Mouse (Mus musculus): ENCODE results near the gene Carm1. TPM values are rescaled to one million over a fixed set of nuclear protein-coding genes. Genes with fewer than 3 reads are reported as not detected.

The Carm1 gene
- polyA plus RNA-seq, 1 experiment from 2014 or later, result 78.9 TPM

DNA sequence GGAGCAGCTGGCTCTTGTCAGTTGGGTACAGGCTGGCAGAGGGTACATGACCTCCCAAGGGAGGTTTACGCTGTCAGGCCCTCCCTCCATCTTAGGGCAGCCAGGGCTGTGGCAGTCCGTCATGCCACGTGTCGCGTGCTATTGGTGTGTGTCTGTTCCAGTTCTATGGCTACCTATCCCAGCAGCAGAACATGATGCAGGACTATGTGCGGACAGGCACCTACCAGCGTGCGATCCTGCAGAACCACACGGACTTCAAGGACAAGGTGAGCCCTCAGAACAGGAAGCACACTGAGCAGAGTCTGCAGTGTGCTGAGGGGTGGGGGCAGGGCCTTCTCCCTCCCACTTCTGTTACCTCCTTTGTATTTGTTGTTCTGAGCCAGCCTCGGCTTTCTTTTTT is 28.6 kb downstream of the Carm1 start:
- no peak for ATAC-seq (ENCODE audit: insufficient number of reproducible peaks, low FRiP score, low TSS enrichment, low read depth)

DNA sequence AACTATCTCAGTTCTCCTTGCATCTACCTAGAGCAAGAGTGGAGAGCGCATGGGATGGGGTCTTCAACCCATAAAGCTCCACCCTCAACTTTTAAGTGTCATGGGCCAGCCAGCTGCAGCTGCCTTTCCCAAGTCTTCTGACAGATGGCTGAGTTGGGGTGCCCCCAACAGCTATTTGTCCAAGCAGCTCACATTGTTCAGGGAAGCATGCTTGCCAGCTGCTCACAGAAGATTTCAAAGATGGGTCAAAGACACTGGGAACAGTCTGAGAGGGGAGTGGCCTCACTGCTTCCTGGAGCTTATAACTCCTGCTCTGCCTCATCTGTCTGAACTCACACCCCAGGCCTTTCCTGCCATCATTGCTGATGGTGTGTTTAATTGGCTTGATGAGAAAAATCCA is 29.6 kb downstream of the Carm1 start:
- Histone ChIP-seq H3K9me3 (ENCODE audit: control insufficient read depth, low read length) (no peaks in the 10 kb centered on the region), H3K4me2 (ENCODE audit: low read depth, severe bottlenecking) (no peak overlapping the region), H3K4me1 (ENCODE audit: control insufficient read depth, insufficient read depth, low read length) (no peaks in the 10 kb centered on the region), H3K36me3 (ENCODE audit: control insufficient read depth, insufficient read depth, low read length) (peaks cover 40% of the 10 kb centered on the region), H3K27me3 (ENCODE audit: control insufficient read depth, insufficient read depth, low read length) (no peaks in the 10 kb centered on the region), H3K9ac (ENCODE audit: low read length) (no peak overlapping the region), H3K27ac (replicated peaks; ENCODE audit: low read depth, low read length) (no peak overlapping the region), H3K4me3 (ENCODE audit: low read depth, low read length) (no peak overlapping the region)
- WGBS, result 91% methylated on average over 1 of the region's 1 CpGs
- DNase-seq (ENCODE audit: low spot score) (no peak), ATAC-seq (ENCODE audit: insufficient number of reproducible peaks, low FRiP score, low TSS enrichment, low read depth) (no peak)

More for the DNA sequence above, 28.6 kb downstream of the Carm1 start:
- Histone ChIP-seq H3K4me1 (ENCODE audit: control insufficient read depth, insufficient read depth, low read length) (no peaks in the 10 kb centered on the region), H3K27me3 (ENCODE audit: control insufficient read depth, insufficient read depth, low read length) (no peaks in the 10 kb centered on the region), H3K36me3 (ENCODE audit: control insufficient read depth, insufficient read depth, low read length) (peaks cover 37% of the 10 kb centered on the region), H3K9me3 (ENCODE audit: control insufficient read depth, low read length) (no peaks in the 10 kb centered on the region), H3K4me2 (ENCODE audit: low read depth, severe bottlenecking) (no peak overlapping the region), H3K4me3 (ENCODE audit: low read depth, low read length) (no peak overlapping the region), H3K9ac (ENCODE audit: low read length) (no peak overlapping the region), H3K27ac (replicated peaks; ENCODE audit: low read depth, low read length) (no peak overlapping the region)
- WGBS, result 94% methylated on average over 10 of the region's 10 CpGs
- DNase-seq (ENCODE audit: low spot score), result no peak

DNA sequence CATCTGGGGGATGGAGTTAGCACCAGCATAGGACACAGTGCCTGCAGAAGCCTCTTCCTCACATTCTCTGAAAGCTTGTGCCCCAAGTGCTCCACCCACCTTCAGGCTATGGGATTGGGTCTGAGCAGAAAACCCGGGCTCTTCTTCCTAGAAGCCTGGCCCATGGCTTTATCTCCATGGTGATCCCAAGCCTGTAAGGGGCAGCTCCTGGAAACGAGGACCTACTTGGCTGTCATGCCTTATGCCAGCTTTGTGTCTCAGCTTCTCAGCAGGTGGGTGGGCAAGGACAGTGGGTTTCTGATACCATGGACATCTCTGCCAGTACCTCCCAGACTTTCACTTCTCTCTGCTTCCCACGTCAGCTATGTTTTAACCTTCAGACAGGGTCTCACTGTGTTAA is 31.5 kb downstream of the Carm1 start:
- H3K9me3 ChIP-seq (ENCODE audit: control insufficient read depth, low read length), result no peaks in the 10 kb centered on the region
- H3K4me2 ChIP-seq (ENCODE audit: low read depth, severe bottlenecking), result no peak overlapping the region
- WGBS, result 85% methylated on average over 3 of the region's 3 CpGs
- H3K27me3 ChIP-seq (ENCODE audit: control insufficient read depth, insufficient read depth, low read length), result no peaks in the 10 kb centered on the region
- H3K4me1 ChIP-seq (ENCODE audit: control insufficient read depth, insufficient read depth, low read length), result no peaks in the 10 kb centered on the region
- peaks cover 41% of the 10 kb centered on the region for H3K36me3 ChIP-seq (ENCODE audit: control insufficient read depth, insufficient read depth, low read length)
- H3K27ac ChIP-seq (replicated peaks; ENCODE audit: low read depth, low read length), result no peak overlapping the region
- H3K4me3 ChIP-seq (ENCODE audit: low read depth, low read length), result no peak overlapping the region
- H3K9ac ChIP-seq (ENCODE audit: low read length), result no peak overlapping the region
- DNase-seq (ENCODE audit: low spot score) (no peak), ATAC-seq (ENCODE audit: insufficient number of reproducible peaks, low FRiP score, low TSS enrichment, low read depth) (no peak)

DNA sequence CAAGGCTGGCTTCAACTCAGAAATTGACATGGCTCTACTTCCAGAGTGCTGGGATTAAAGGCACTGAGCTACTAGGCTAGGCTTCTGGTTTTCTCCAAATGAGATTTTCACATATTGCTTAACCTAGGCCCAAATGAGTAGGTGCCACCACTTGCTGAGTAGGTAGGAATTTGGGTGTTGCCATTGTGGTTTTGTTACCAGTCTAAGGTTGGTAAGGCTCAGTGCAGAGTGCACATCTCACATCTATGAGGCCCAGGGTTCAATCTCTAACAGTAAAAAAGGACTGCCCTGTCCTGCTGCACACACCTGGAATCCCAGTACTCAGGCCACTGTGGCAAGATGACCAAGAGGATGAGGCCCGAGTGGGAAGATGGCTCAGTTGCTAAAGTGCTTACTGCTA is 38.7 kb downstream of the Carm1 start:
- Histone ChIP-seq H3K36me3 (ENCODE audit: control insufficient read depth, insufficient read depth, low read length) (peaks cover 49% of the 10 kb centered on the region), H3K4me3 (ENCODE audit: low read depth, low read length) (no peak overlapping the region), H3K4me2 (ENCODE audit: low read depth, severe bottlenecking) (no peak overlapping the region), H3K27me3 (ENCODE audit: control insufficient read depth, insufficient read depth, low read length) (no peaks in the 10 kb centered on the region), H3K4me1 (ENCODE audit: control insufficient read depth, insufficient read depth, low read length) (no peaks in the 10 kb centered on the region), H3K27ac (replicated peaks; ENCODE audit: low read depth, low read length) (no peak overlapping the region), H3K9ac (ENCODE audit: low read length) (no peak overlapping the region), H3K9me3 (ENCODE audit: control insufficient read depth, low read length) (no peaks in the 10 kb centered on the region)
- 93% methylated on average over 1 of the region's 1 CpGs for WGBS
- DNase-seq (ENCODE audit: low spot score) (no peak), ATAC-seq (ENCODE audit: insufficient number of reproducible peaks, low FRiP score, low TSS enrichment, low read depth) (no peak)

DNA sequence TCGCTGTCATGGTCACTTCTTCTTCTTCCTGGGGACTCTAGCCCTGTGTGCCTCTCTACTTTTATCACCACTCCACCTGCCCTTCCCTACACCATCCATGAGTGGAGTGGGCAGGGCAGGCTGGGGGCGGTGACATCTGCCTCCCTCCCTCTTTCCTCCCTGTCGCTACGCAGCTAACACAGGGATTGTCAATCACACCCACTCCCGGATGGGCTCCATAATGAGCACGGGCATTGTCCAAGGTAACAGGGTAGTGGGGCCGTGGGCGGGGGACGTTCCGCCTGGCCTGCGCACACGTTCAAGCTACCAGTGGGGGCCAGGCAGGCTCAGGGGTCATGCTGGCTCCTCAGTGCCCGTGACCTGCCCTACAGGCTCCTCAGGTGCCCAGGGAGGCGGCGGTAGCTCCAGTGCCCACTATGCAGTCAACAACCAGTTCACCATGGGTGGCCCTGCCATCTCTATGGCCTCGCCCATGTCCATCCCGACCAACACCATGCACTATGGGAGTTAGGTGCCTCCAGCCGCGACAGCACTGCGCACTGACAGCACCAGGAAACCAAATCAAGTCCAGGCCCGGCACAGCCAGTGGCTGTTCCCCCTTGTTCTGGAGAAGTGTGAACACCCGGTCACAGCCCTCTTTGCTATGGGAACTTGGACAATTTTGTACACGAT is 41.1 kb downstream of the Carm1 start:
- no peak overlapping the region for H3K4me2 ChIP-seq (ENCODE audit: low read depth, severe bottlenecking)
- H3K27me3 ChIP-seq (ENCODE audit: control insufficient read depth, insufficient read depth, low read length), result no peaks in the 10 kb centered on the region
- H3K36me3 ChIP-seq (ENCODE audit: control insufficient read depth, insufficient read depth, low read length), result peaks cover 40% of the 10 kb centered on the region
- H3K4me1 ChIP-seq (ENCODE audit: control insufficient read depth, insufficient read depth, low read length), result peaks cover 6% of the 10 kb centered on the region
- no peak overlapping the region for H3K27ac ChIP-seq (replicated peaks; ENCODE audit: low read depth, low read length)
- no peak for DNase-seq (ENCODE audit: low spot score)
- no peaks in the 10 kb centered on the region for H3K9me3 ChIP-seq (ENCODE audit: control insufficient read depth, low read length)
- H3K9ac ChIP-seq (ENCODE audit: low read length), result no peak overlapping the region
- no peak for ATAC-seq (ENCODE audit: insufficient number of reproducible peaks, low FRiP score, low TSS enrichment, low read depth)
- WGBS, result 89% methylated on average over 23 of the region's 23 CpGs
- H3K4me3 ChIP-seq (ENCODE audit: low read depth, low read length), result no peak overlapping the region

DNA sequence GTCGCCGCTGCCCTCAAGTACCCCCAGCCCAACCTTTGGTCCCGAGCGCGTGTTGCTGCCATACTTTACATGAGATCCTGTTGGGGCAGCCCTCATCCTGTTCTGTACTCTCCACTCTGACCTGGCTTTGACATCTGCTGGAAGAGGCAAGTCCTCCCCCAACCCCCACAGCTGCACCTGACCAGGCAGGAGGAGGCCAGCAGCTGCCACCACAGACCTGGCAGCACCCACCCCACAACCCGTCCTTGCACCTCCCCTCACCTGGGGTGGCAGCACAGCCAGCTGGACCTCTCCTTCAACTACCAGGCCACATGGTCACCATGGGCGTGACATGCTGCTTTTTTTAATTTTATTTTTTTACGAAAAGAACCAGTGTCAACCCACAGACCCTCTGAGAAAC is 41.7 kb downstream of the Carm1 start:
- no peaks in the 10 kb centered on the region for H3K9me3 ChIP-seq (ENCODE audit: control insufficient read depth, low read length)
- H3K4me2 ChIP-seq (ENCODE audit: low read depth, severe bottlenecking), result no peak overlapping the region
- no peak overlapping the region for H3K4me3 ChIP-seq (ENCODE audit: low read depth, low read length)
- DNase-seq (ENCODE audit: low spot score), result no peak
- no peaks in the 10 kb centered on the region for H3K27me3 ChIP-seq (ENCODE audit: control insufficient read depth, insufficient read depth, low read length)
- peaks cover 6% of the 10 kb centered on the region for H3K4me1 ChIP-seq (ENCODE audit: control insufficient read depth, insufficient read depth, low read length)
- 89% methylated on average over 8 of the region's 8 CpGs for WGBS
- H3K27ac ChIP-seq (replicated peaks; ENCODE audit: low read depth, low read length), result no peak overlapping the region
- H3K9ac ChIP-seq (ENCODE audit: low read length), result no peak overlapping the region
- ATAC-seq (ENCODE audit: insufficient number of reproducible peaks, low FRiP score, low TSS enrichment, low read depth), result no peak
- peaks cover 36% of the 10 kb centered on the region for H3K36me3 ChIP-seq (ENCODE audit: control insufficient read depth, insufficient read depth, low read length)

DNA sequence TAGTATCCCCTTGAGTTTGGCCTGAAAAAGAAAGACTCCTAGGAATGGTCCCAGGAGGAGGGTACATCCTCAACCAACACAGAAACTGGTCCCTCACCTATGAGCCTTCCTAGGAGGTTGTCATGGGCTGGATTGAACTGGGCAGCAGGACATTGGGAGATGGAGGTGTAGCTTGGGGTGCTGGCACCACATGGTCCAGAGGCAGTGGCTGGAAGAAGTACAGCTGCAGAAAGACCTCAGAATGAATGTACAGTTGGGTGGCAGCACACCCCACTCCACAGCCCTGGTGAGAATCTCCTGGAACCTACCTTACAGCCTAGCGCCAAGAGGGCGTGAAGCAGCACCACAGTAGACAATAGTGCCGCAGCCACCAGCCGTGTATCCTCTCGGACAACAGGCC is 42.8 kb downstream of the Carm1 start:
- DNase-seq (ENCODE audit: low spot score) (no peak), ATAC-seq (ENCODE audit: insufficient number of reproducible peaks, low FRiP score, low TSS enrichment, low read depth) (no peak)
- peaks cover 32% of the 10 kb centered on the region for H3K36me3 ChIP-seq (ENCODE audit: control insufficient read depth, insufficient read depth, low read length)
- WGBS, result 94% methylated on average over 5 of the region's 5 CpGs
- no peak overlapping the region for H3K4me2 ChIP-seq (ENCODE audit: low read depth, severe bottlenecking)
- H3K9ac ChIP-seq (ENCODE audit: low read length), result no peak overlapping the region
- H3K4me1 ChIP-seq (ENCODE audit: control insufficient read depth, insufficient read depth, low read length), result peaks cover 11% of the 10 kb centered on the region
- H3K9me3 ChIP-seq (ENCODE audit: control insufficient read depth, low read length), result no peaks in the 10 kb centered on the region
- H3K27ac ChIP-seq (replicated peaks; ENCODE audit: low read depth, low read length), result no peak overlapping the region
- no peak overlapping the region for H3K4me3 ChIP-seq (ENCODE audit: low read depth, low read length)
- no peaks in the 10 kb centered on the region for H3K27me3 ChIP-seq (ENCODE audit: control insufficient read depth, insufficient read depth, low read length)

DNA sequence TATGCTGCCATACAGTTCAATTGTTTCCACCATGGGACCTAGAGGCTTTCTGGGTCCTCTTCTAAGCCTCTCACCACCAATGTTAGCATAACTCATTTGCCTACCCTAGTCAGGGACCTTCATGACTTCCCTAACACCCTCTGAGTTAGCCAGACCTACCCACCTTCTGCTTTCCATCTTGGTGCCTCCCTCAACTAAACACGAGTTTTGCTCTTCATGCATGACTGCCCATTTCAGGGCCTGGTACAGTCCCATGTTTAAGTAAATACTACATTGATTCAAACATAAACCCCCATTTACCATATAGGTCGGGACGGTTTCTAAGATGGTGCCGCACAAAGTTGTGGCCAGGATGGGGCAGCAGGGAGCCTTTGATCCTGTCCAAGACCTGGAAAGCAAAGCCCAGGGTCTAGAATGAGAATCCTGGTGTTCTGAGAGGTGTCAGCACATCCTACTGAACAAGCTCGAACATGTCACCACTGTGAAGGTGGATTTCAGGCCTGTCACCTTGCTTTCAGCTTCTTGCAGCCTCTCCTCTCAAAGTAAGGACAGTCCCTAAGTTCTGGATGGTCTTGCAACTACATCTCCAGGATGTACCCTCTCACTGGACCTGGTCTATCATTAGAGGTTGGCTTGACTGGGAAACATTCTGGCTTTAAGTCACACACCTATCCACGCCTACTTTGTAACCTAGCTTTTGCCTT is 44.6 kb downstream of the Carm1 start:
- Histone ChIP-seq H3K27me3 (ENCODE audit: control insufficient read depth, insufficient read depth, low read length) (no peaks in the 10 kb centered on the region), H3K9ac (ENCODE audit: low read length) (no peak overlapping the region; the same call in 1 of the 2 replicates), H3K4me1 (ENCODE audit: control insufficient read depth, insufficient read depth, low read length) (peaks cover 11% of the 10 kb centered on the region), H3K36me3 (ENCODE audit: control insufficient read depth, insufficient read depth, low read length) (peaks cover 28% of the 10 kb centered on the region), H3K4me3 (ENCODE audit: low read depth, low read length) (no peak overlapping the region), H3K4me2 (ENCODE audit: low read depth, severe bottlenecking) (peak overlapping the region; percentile 85; the same call in 1 of the 2 replicates), H3K9me3 (ENCODE audit: control insufficient read depth, low read length) (no peaks in the 10 kb centered on the region), H3K27ac (replicated peaks; ENCODE audit: low read depth, low read length) (no peak overlapping the region)
- 88% methylated on average over 6 of the region's 6 CpGs for WGBS
- no peak for DNase-seq (ENCODE audit: low spot score)
- no peak for ATAC-seq (ENCODE audit: insufficient number of reproducible peaks, low FRiP score, low TSS enrichment, low read depth)

Measured in limb, embryonic 11.5 days (tissue).